Mouse (Mus musculus) liver, postnatal 0 days (tissue): ENCODE measurements around the gene Sirpb1a.
"Not testable (repeated sequence)": the region's sequence is repeated elsewhere in the genome, so short reads cannot be mapped to it uniquely, and the experiment has no call there.

Experiments used
- CTCF ChIP-seq: sonication (generic); IDR thresholded peaks from 2 replicates; pipeline ENCODE4 v1.5.1; 2016; ENCODE audit warnings: antibody characterized with exemption, low read depth
- EP300 ChIP-seq: IDR thresholded peaks from 2 replicates; pipeline ENCODE4 v1.6.1; 2016; ENCODE audit warnings: antibody characterized with exemption, low read depth, mild to moderate bottlenecking

DNA sequence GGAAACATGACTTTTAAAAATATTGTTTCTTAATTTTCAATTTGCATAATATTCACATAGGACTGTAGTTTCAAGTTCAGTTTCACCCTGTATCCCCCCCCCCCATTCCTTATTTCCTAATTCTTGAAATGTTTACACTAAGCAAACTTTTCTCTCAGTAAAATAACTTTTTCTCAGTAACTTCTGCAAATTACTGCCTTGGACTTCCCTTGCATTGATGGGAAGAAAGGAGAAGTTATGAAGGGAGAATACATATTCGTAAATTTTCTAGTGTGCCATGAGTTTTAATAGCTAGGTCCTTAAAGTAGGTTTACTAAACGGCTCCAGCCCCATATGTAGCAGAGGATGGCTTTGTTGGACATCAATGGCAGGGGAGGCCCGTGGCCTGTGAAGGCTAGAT is 80.7 kb downstream of the Sirpb1a start:
- not testable (repeated sequence) for TF ChIP-seq CTCF, EP300
